Mouse (Mus musculus) liver, embryonic 11.5 days (tissue): ENCODE data around the gene Ncr1. TPM values are rescaled to one million over a fixed set of nuclear protein-coding genes. Genes with fewer than 3 reads are reported as not detected.

Experiments
- microRNA-seq: library from miRNA; unstranded; fragments of <30 nt; microRNA quantifications from one replicate; pipeline ENCODE4, GENCODE M21; 2017; ENCODE audit warnings: borderline number of aligned reads
- polyA plus RNA-seq: library from polyadenylated mRNA; unstranded; fragments of >200 nt; fragmentation: Nextera tagmentation; extraction: Ambion mirVana; gene quantifications from 2 replicates; pipeline ENCODE4 v1.2.1, GENCODE M21; 2014

Gene Ncr1
- polyA plus RNA-seq, 1 experiment from 2014 or later, result not detected

Small RNA genes lying within 50 kb of the gene (microRNA-seq; reads per million reads assigned to microRNA genes)
- gene Gm24752 (not detected), gene Gm25349 (not detected)

Other genes with a start within 250 kb of the Ncr1 start
- 0.58 and 0.85 TPM in 2 replicates for gene Ttyh1, start 218.3 kb upstream of the Ncr1 start, polyA plus RNA-seq
- 43.6 and 48.1 TPM in 2 replicates for gene Leng8, start 200.7 kb upstream of the Ncr1 start, polyA plus RNA-seq
- 1.8 TPM in 2 replicates for gene Leng9, start 187.3 kb upstream of the Ncr1 start, polyA plus RNA-seq
- gene Cdc42ep5, start 172.9 kb upstream of the Ncr1 start, polyA plus RNA-seq, result 20.0 and 22.8 TPM in 2 replicates
- 0.12 TPM in 1 of 2 replicates, not detected in the other for gene Lilra5, start 100.0 kb upstream of the Ncr1 start, polyA plus RNA-seq
- 5.1 and 5.7 TPM in 2 replicates for gene Gp6, start 60.0 kb downstream of the Ncr1 start, polyA plus RNA-seq
- gene Rdh13, start 107.9 kb downstream of the Ncr1 start, polyA plus RNA-seq, result 17.4 and 18.2 TPM in 2 replicates
- gene Eps8l1, start 123.0 kb downstream of the Ncr1 start, polyA plus RNA-seq, result 2.0 and 2.6 TPM in 2 replicates
- 46.2 and 48.0 TPM in 2 replicates for gene Ppp1r12c, start 164.0 kb downstream of the Ncr1 start, polyA plus RNA-seq
- gene Tnnt1, start 178.7 kb downstream of the Ncr1 start, polyA plus RNA-seq, result 25.1 and 27.7 TPM in 2 replicates
- gene Tnni3, start 186.5 kb downstream of the Ncr1 start, polyA plus RNA-seq, result 8.9 and 17.0 TPM in 2 replicates
- gene Dnaaf3, start 194.7 kb downstream of the Ncr1 start, polyA plus RNA-seq, result 0.22 and 0.45 TPM in 2 replicates
- 0.73 and 1.2 TPM in 2 replicates for gene Syt5, start 209.8 kb downstream of the Ncr1 start, polyA plus RNA-seq